Mouse (Mus musculus): ENCODE data around the gene Ugt1a9.
"Not testable (repeated sequence)": the region's sequence is repeated elsewhere in the genome, so short reads cannot be mapped to it uniquely, and the experiment has no call there.

Gene Ugt1a9

GRCm38 (mm10) chr1:88105656-88106055, 35.1 kb downstream of the Ugt1a9 start:
- no peak for DNase-seq (ENCODE audit: low read depth, low spot score)

- DNase-seq (ENCODE audit: low read depth, low spot score): not testable (repeated sequence)
Observed at GRCm38 (mm10) chr1:88109027-88109557, 38.5 kb downstream of the Ugt1a9 start.

- not testable (repeated sequence) for DNase-seq (ENCODE audit: low read depth, low spot score)
Observed at GRCm38 (mm10) chr1:88109604-88110003, 39.0 kb downstream of the Ugt1a9 start.

GRCm38 (mm10) chr1:88112769-88113168, 42.2 kb downstream of the Ugt1a9 start:
- DNase-seq (ENCODE audit: low read depth, low spot score): not testable (repeated sequence)

- not testable (repeated sequence) for DNase-seq (ENCODE audit: low read depth, low spot score)
Observed at GRCm38 (mm10) chr1:88120550-88120949, 50.0 kb downstream of the Ugt1a9 start.

GRCm38 (mm10) chr1:88121521-88121920, 50.9 kb downstream of the Ugt1a9 start:
- peak; percentile 12 for DNase-seq (ENCODE audit: low read depth, low spot score)

- not testable (repeated sequence) for DNase-seq (ENCODE audit: low read depth, low spot score)
Observed at GRCm38 (mm10) chr1:88125827-88126360, 55.3 kb downstream of the Ugt1a9 start.

- not testable (repeated sequence) for DNase-seq (ENCODE audit: low read depth, low spot score)
Observed at GRCm38 (mm10) chr1:88129091-88129490, 58.5 kb downstream of the Ugt1a9 start.

GRCm38 (mm10) chr1:88130223-88130622, 59.6 kb downstream of the Ugt1a9 start:
- DNase-seq (ENCODE audit: low read depth, low spot score): not testable (repeated sequence)

- peak; percentile 8 for DNase-seq (ENCODE audit: low read depth, low spot score)
Observed at GRCm38 (mm10) chr1:88133908-88134456, 63.4 kb downstream of the Ugt1a9 start.

GRCm38 (mm10) chr1:88134457-88135011, 63.9 kb downstream of the Ugt1a9 start, which contains the start of gene Ugt1a6a:
Ugt1a6a (plus strand) TSS chr1:88134809.
- DNase-seq (ENCODE audit: low read depth, low spot score): not testable (repeated sequence)

- DNase-seq (ENCODE audit: low read depth, low spot score): not testable (repeated sequence)
Observed at GRCm38 (mm10) chr1:88135229-88135904, 64.8 kb downstream of the Ugt1a9 start.

- no peak for DNase-seq (ENCODE audit: low read depth, low spot score)
Observed at GRCm38 (mm10) chr1:88136646-88137045, 66.0 kb downstream of the Ugt1a9 start.

GRCm38 (mm10) chr1:88137264-88137663, 66.7 kb downstream of the Ugt1a9 start:
- no peak for DNase-seq (ENCODE audit: low read depth, low spot score)

GRCm38 (mm10) chr1:88138145-88138544, 67.5 kb downstream of the Ugt1a9 start:
- DNase-seq (ENCODE audit: low read depth, low spot score): no peak

- not testable (repeated sequence) for DNase-seq (ENCODE audit: low read depth, low spot score)
Observed at GRCm38 (mm10) chr1:88140492-88140891, 69.9 kb downstream of the Ugt1a9 start.

- peak; percentile 54 for DNase-seq (ENCODE audit: low read depth, low spot score)
Observed at GRCm38 (mm10) chr1:88143966-88144675, 73.5 kb downstream of the Ugt1a9 start.

GRCm38 (mm10) chr1:88145278-88145677, 74.7 kb downstream of the Ugt1a9 start:
- DNase-seq (ENCODE audit: low read depth, low spot score): peak; percentile 5

- not testable (repeated sequence) for DNase-seq (ENCODE audit: low read depth, low spot score)
Observed at GRCm38 (mm10) chr1:88150133-88150532, 79.5 kb downstream of the Ugt1a9 start.

GRCm38 (mm10) chr1:88158430-88158829, 87.8 kb downstream of the Ugt1a9 start:
- DNase-seq (ENCODE audit: low read depth, low spot score): no peak

GRCm38 (mm10) chr1:88165711-88166110, 95.1 kb downstream of the Ugt1a9 start, which contains the start of gene Ugt1a5:
Ugt1a5 (plus strand) TSS chr1:88166012.
- DNase-seq (ENCODE audit: low read depth, low spot score): no peak
